Mouse (Mus musculus) A20 (cell line): ENCODE measurements around the gene Ifi27l2a.

Experiments
- DNase-seq: peaks from one replicate; pipeline ENCODE4 v3.0.0-alpha.2; 2011; ENCODE audit warnings: low read depth, low spot score

Gene Ifi27l2a

GRCm38 (mm10) chr12:103426710-103427109 is 16.8 kb downstream of the Ifi27l2a start:
- no peak for DNase-seq

GRCm38 (mm10) chr12:103425729-103426470 is 17.6 kb downstream of the Ifi27l2a start, which contains the start of gene Ddx24:
TSS of gene Ddx24 (minus strand) at chr12:103425830.
- DNase-seq, result peak; percentile 98

DNA sequence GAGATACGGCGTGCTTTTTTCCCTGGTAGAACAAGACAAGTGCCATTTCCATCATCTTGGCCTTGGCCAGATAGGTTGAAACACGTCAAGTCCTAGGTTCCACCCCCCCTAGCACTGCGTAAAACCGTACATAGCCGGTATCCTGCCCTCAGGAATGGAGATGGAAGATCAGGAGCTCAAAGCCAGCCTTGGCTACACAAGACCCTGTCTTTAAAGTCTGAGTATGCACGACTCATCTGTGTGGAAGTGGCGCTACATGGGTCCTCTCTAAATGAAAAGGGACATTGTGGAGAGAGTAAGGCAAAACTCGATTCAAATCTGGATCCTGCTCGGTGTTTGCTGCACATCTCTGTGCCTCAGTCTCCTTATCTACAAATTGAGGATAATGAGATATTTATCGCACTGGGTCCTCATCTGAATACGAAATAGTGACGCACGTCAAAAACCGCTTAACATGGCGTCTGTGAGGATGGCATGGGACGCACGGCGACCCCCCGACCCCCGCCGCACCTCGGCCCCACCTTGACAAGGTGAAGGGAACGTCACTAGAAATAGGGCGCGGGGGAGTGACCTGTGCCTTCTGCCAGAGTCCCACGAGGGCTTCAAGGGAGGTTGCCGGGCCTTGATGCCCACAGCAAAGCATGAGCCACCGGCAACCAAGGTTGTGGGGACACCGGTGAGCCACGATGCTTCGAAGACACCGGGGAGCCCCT is 18.3 kb downstream of the Ifi27l2a start:
- no peak for DNase-seq

- DNase-seq, result no peak
Observed at GRCm38 (mm10) chr12:103408144-103408543, 35.3 kb downstream of the Ifi27l2a start.

- no peak for DNase-seq
Observed at GRCm38 (mm10) chr12:103407720-103408119, 35.8 kb downstream of the Ifi27l2a start, which contains the start of gene 9330161L09Rik. TSS of gene 9330161L09Rik (minus strand) at chr12:103407820.

- DNase-seq, result no peak
Observed at GRCm38 (mm10) chr12:103404131-103404530, 39.3 kb downstream of the Ifi27l2a start.

GRCm38 (mm10) chr12:103396751-103397150 is 46.7 kb downstream of the Ifi27l2a start:
- DNase-seq, result no peak

- peak; percentile 18 for DNase-seq
Observed at GRCm38 (mm10) chr12:103395486-103396275, 47.8 kb downstream of the Ifi27l2a start.

- DNase-seq, result no peak
Observed at GRCm38 (mm10) chr12:103393528-103393927, 50.0 kb downstream of the Ifi27l2a start.
